Comparison of ENCODE assay signal across 37 mouse cellular contexts in genomic region chr16:82789521-82789920, GRCm38 (mm10). TPM values are rescaled to one million over a fixed set of nuclear protein-coding genes. Genes with fewer than 3 reads are reported as not detected.
"Had no signal": no experiment of that assay in that cellular context is flagged by ENCODE, and none has a peak within 500 bp of the region (broad histone marks: within the 10 kb centered on the region; RNA-seq: fewer than 3 reads in every experiment).

No protein-coding gene starts in this region.

- H3K9me3 ChIP-seq: embryonic facial prominence, embryonic 12.5 days; embryonic facial prominence, embryonic 13.5 days; embryonic facial prominence, embryonic 15.5 days; forebrain, embryonic 10.5 days; forebrain, embryonic 12.5 days; forebrain, embryonic 13.5 days; forebrain, embryonic 15.5 days; heart, embryonic 10.5 days had no signal

- H3K4me1 ChIP-seq: embryonic facial prominence, embryonic 12.5 days; embryonic facial prominence, embryonic 13.5 days; embryonic facial prominence, embryonic 15.5 days; forebrain, embryonic 10.5 days; forebrain, embryonic 12.5 days; forebrain, embryonic 13.5 days; forebrain, embryonic 15.5 days; heart, embryonic 10.5 days had no signal

- H3K27me3 ChIP-seq: embryonic facial prominence, embryonic 12.5 days; embryonic facial prominence, embryonic 13.5 days; embryonic facial prominence, embryonic 15.5 days; forebrain, embryonic 12.5 days; forebrain, embryonic 13.5 days; forebrain, embryonic 15.5 days had no signal

- ATAC-seq: forebrain, embryonic 13.5 days; forebrain, embryonic 14.5 days; forebrain, embryonic 15.5 days; forebrain, embryonic 16.5 days; forebrain, postnatal 0 days had no signal

- DNase-seq: cerebellum, adult 9-11 months; cerebellum, postnatal 10 days; cerebellum, postnatal 14 days; cerebellum, postnatal 25 days; cerebellum, postnatal 36 days; embryo, embryonic 11 days; forebrain, postnatal 0 days; gastrocnemius, adult 2 months; gastrocnemius, postnatal 10 days; gastrocnemius, postnatal 14 days; gastrocnemius, postnatal 25 days; gastrocnemius, postnatal 36 days; heart, adult 11 months; heart, adult 18-20 months; heart, adult 2 months had no signal

- H3K9ac ChIP-seq: embryonic facial prominence, embryonic 12.5 days; embryonic facial prominence, embryonic 13.5 days; embryonic facial prominence, embryonic 15.5 days; forebrain, embryonic 12.5 days; forebrain, embryonic 13.5 days; forebrain, embryonic 15.5 days; forebrain, postnatal 0 days had no signal

- H3K4me2 ChIP-seq: embryonic facial prominence, embryonic 12.5 days; embryonic facial prominence, embryonic 13.5 days; embryonic facial prominence, embryonic 15.5 days; forebrain, embryonic 12.5 days; forebrain, embryonic 13.5 days; forebrain, embryonic 15.5 days; heart, embryonic 11.5 days had no signal

- H3K4me3 ChIP-seq: embryonic facial prominence, embryonic 12.5 days; embryonic facial prominence, embryonic 13.5 days; embryonic facial prominence, embryonic 15.5 days; erythroblast, embryonic 14.5 days; forebrain, embryonic 10.5 days; forebrain, embryonic 12.5 days; forebrain, embryonic 13.5 days; forebrain, embryonic 15.5 days; gastrocnemius, adult 2 months; heart, adult 2 months; heart, embryonic 10.5 days had no signal

- H3K27ac ChIP-seq: embryonic facial prominence, embryonic 12.5 days; embryonic facial prominence, embryonic 13.5 days; embryonic facial prominence, embryonic 15.5 days; forebrain, embryonic 10.5 days; forebrain, embryonic 12.5 days; forebrain, embryonic 13.5 days; forebrain, embryonic 15.5 days; gastrocnemius, adult 2 months; heart, adult 2 months; heart, embryonic 10.5 days had no signal

- H3K36me3 ChIP-seq: embryonic facial prominence, embryonic 12.5 days; embryonic facial prominence, embryonic 13.5 days; embryonic facial prominence, embryonic 15.5 days; forebrain, embryonic 10.5 days; forebrain, embryonic 12.5 days; forebrain, embryonic 15.5 days; heart, embryonic 10.5 days had no signal

RNA-seq across cellular contexts. Expression of gene Gm21833, which starts 38.7 kb away (rescaled TPM):
- total RNA-seq: forebrain, postnatal 0 days; gastrocnemius, adult 18-20 months; gastrocnemius, adult 2 months; gastrocnemius, adult 8-10 months; gastrocnemius, postnatal 10 days; gastrocnemius, postnatal 14 days; gastrocnemius, postnatal 25 days; gastrocnemius, postnatal 36 days; gastrocnemius, postnatal 4 days; granulocyte monocyte progenitor cell, adult 5-6 weeks; heart, adult 18-20 months; heart, adult 2 months; heart, adult 8-10 months had no signal
- polyA plus RNA-seq: cortical plate, adult 2 months; embryonic facial prominence, embryonic 12.5 days; embryonic facial prominence, embryonic 13.5 days; embryonic facial prominence, embryonic 14.5 days; embryonic facial prominence, embryonic 15.5 days; erythroblast, embryonic 14.5 days; forebrain, embryonic 10.5 days; forebrain, embryonic 11.5 days; forebrain, embryonic 12.5 days; forebrain, embryonic 13.5 days; forebrain, embryonic 14.5 days; forebrain, embryonic 15.5 days; forebrain, embryonic 16.5 days; forebrain, postnatal 0 days; frontal cortex, adult 2 months; gonadal fat pad, adult 2 months; heart, adult 2 months; heart, embryonic 10.5 days; heart, embryonic 11.5 days had no signal
